Mouse (Mus musculus) right cerebral cortex, postnatal 25 days (tissue): ENCODE results near the gene Git1.

ENCODE experiments used
- DNase-seq: peaks from one replicate; pipeline ENCODE4 v3.0.0; 2022

The Git1 gene

GRCm38 (mm10) chr11:77483510-77484255 lies 9.7 kb upstream of the Git1 start:
- DNase-seq, result no peak

- no peak for DNase-seq
Measured at GRCm38 (mm10) chr11:77485229-77485628, 8.1 kb upstream of the Git1 start.

GRCm38 (mm10) chr11:77486798-77487197 lies 6.6 kb upstream of the Git1 start:
- DNase-seq, result no peak

- peak; percentile 56 for DNase-seq
Measured at GRCm38 (mm10) chr11:77488771-77489581, 4.4 kb upstream of the Git1 start.

- DNase-seq, result peak; percentile 82
Measured at GRCm38 (mm10) chr11:77489591-77490235, 3.6 kb upstream of the Git1 start, which contains the start of gene Ankrd13b. Gene Ankrd13b, minus strand, starts transcription at chr11:77489678.

- no peak for DNase-seq
Measured at GRCm38 (mm10) chr11:77490451-77490850, 2.9 kb upstream of the Git1 start.

- DNase-seq, result peak; percentile 86
Measured at GRCm38 (mm10) chr11:77491123-77491501, 2.2 kb upstream of the Git1 start.

GRCm38 (mm10) chr11:77491502-77492291 lies 1.7 kb upstream of the Git1 start:
- peak; percentile 60 for DNase-seq

- peak; percentile 49 for DNase-seq
Measured at GRCm38 (mm10) chr11:77492311-77492871, 971 bp upstream of the Git1 start.

- peak; percentile 93 for DNase-seq
Measured at GRCm38 (mm10) chr11:77492911-77493332, 440 bp upstream of the Git1 start.

GRCm38 (mm10) chr11:77494344-77494676 lies 948 bp downstream of the Git1 start:
- no peak for DNase-seq

- DNase-seq, result no peak
Measured at GRCm38 (mm10) chr11:77494782-77495181, 1.4 kb downstream of the Git1 start.

GRCm38 (mm10) chr11:77495507-77495906 lies 2.1 kb downstream of the Git1 start:
- DNase-seq, result no peak

GRCm38 (mm10) chr11:77497341-77497756 lies 4.0 kb downstream of the Git1 start:
- no peak for DNase-seq

- DNase-seq, result no peak
Measured at GRCm38 (mm10) chr11:77497851-77498250, 4.5 kb downstream of the Git1 start.

GRCm38 (mm10) chr11:77498261-77499139 lies 5.1 kb downstream of the Git1 start:
- DNase-seq, result no peak

- no peak for DNase-seq
Measured at GRCm38 (mm10) chr11:77499354-77499753, 6.0 kb downstream of the Git1 start.

- peak; percentile 75 for DNase-seq
Measured at GRCm38 (mm10) chr11:77500361-77501325, 7.3 kb downstream of the Git1 start.

- DNase-seq, result peak; percentile 62
Measured at GRCm38 (mm10) chr11:77501392-77501791, 8.0 kb downstream of the Git1 start.

GRCm38 (mm10) chr11:77501971-77502370 lies 8.6 kb downstream of the Git1 start:
- no peak for DNase-seq
